Mouse (Mus musculus) kidney, embryonic 14.5 days (tissue): ENCODE measurements around the gene Dyrk2. TPM values are rescaled to one million over a fixed set of nuclear protein-coding genes. Genes with fewer than 3 reads are reported as not detected.

Experiments
- ATAC-seq: fragments of 200-750 bp; cut with Nextera tagmentation; 2 replicates; pipeline ENCODE4 v1.8.0; 2017; ENCODE audit warnings: moderate number of reproducible peaks, mild to moderate bottlenecking, moderate TSS enrichment, moderate library complexity; ENCODE audit not compliant: low FRiP score, low TSS enrichment
- H3K27ac ChIP-seq: fragments of 300-500 bp; sonication (generic); 2 replicates; pipeline ENCODE4 v1.5.1; 2014; ENCODE audit warnings: low read depth, mild to moderate bottlenecking, low read length, moderate library complexity, mixed read lengths
- H3K27me3 ChIP-seq: fragments of 300-500 bp; sonication (generic); 2 replicates; pipeline ENCODE4 v1.6.1; 2014; ENCODE audit warnings: mild to moderate bottlenecking, low read length; ENCODE audit not compliant: control insufficient read depth, insufficient read depth
- H3K36me3 ChIP-seq: fragments of 300-500 bp; sonication (generic); 2 replicates; pipeline ENCODE4 v1.6.1; 2014; ENCODE audit warnings: low read length, mixed read lengths; ENCODE audit not compliant: control insufficient read depth, insufficient read depth
- H3K4me1 ChIP-seq: fragments of 300-500 bp; sonication (generic); 2 replicates; pipeline ENCODE4 v1.6.1; 2014; ENCODE audit warnings: low read length, mixed read lengths; ENCODE audit not compliant: control insufficient read depth, insufficient read depth
- H3K4me2 ChIP-seq: fragments of 300-500 bp; sonication (generic); replicated peaks from 2 replicates; pipeline ENCODE4 v1.6.1; 2014; ENCODE audit warnings: low read depth, mild to moderate bottlenecking, low read length
- H3K4me3 ChIP-seq: fragments of 300-500 bp; sonication (generic); 2 replicates; pipeline ENCODE4 v1.5.1; 2014; ENCODE audit warnings: mild to moderate bottlenecking, low read length
- H3K9ac ChIP-seq: fragments of 300-500 bp; sonication (generic); 2 replicates; pipeline ENCODE4 v1.6.1; 2014; ENCODE audit warnings: low read depth, mild to moderate bottlenecking, low read length, moderate library complexity
- H3K9me3 ChIP-seq: fragments of 300-500 bp; sonication (generic); 2 replicates; pipeline ENCODE4 v1.6.1; 2016; ENCODE audit warnings: low read length; ENCODE audit not compliant: control insufficient read depth
- WGBS: fragments of 180-500 bp; shearing (Covaris S2); extraction: QIAGEN DNeasy Blood & Tissue Kit; methylation state at CpG from one replicate; pipeline ENCODE4 v1.1.7; 2014; 5-methylcytosine and 5-hydroxymethylcytosine counted together
- polyA plus RNA-seq: library from polyadenylated mRNA; unstranded; fragments of >200 nt; fragmentation: Nextera tagmentation; extraction: Ambion mirVana; gene quantifications from 2 replicates; pipeline ENCODE4 v1.2.1, GENCODE M21; 2014

The Dyrk2 gene
- polyA plus RNA-seq, 1 experiment from 2014 or later: 12.3 TPM

- Histone ChIP-seq H3K27me3 (no peaks in the 10 kb centered on the region), H3K4me1 (no peaks in the 10 kb centered on the region), H3K4me3 (no peak overlapping the region), H3K27ac (no peak overlapping the region), H3K9ac (no peak overlapping the region), H3K9me3 (peaks cover 2% of the 10 kb centered on the region; the same call in 1 of the 2 replicates), H3K4me2 (no peak overlapping the region), H3K36me3 (peaks cover 25% of the 10 kb centered on the region)
- WGBS: 93% methylated on average over 9 of the region's 9 CpGs
- ATAC-seq: no peak
Observed at GRCm38 (mm10) chr10:118854641-118855040, 15.4 kb downstream of the Dyrk2 start.

- no peak for ATAC-seq
- Histone ChIP-seq H3K4me3 (no peak overlapping the region), H3K27me3 (no peaks in the 10 kb centered on the region), H3K36me3 (peaks cover 10% of the 10 kb centered on the region), H3K4me2 (no peak overlapping the region), H3K9me3 (no peaks in the 10 kb centered on the region), H3K4me1 (peaks cover under 1% of the 10 kb centered on the region; the same call in 1 of the 2 replicates), H3K9ac (no peak overlapping the region), H3K27ac (no peak overlapping the region)
- 91% methylated on average over 16 of the region's 16 CpGs for WGBS
Observed at GRCm38 (mm10) chr10:118852554-118852953, 17.5 kb downstream of the Dyrk2 start.

GRCm38 (mm10) chr10:118848501-118848900, 21.5 kb downstream of the Dyrk2 start:
- no peaks in the 10 kb centered on the region for H3K9me3 ChIP-seq
- H3K27ac ChIP-seq: no peak overlapping the region
- ATAC-seq: no peak
- no peaks in the 10 kb centered on the region for H3K27me3 ChIP-seq
- 75% methylated on average over 4 of the region's 4 CpGs for WGBS
- H3K36me3 ChIP-seq: no peaks in the 10 kb centered on the region
- H3K9ac ChIP-seq: no peak overlapping the region
- H3K4me2 ChIP-seq: no peak overlapping the region
- H3K4me3 ChIP-seq: no peak overlapping the region
- H3K4me1 ChIP-seq: peaks cover 9% of the 10 kb centered on the region; the same call in 1 of the 2 replicates

- no peak overlapping the region for H3K27ac ChIP-seq
- 26% methylated on average over 10 of the region's 10 CpGs for WGBS
- H3K36me3 ChIP-seq: no peaks in the 10 kb centered on the region
- H3K27me3 ChIP-seq: no peaks in the 10 kb centered on the region
- H3K9ac ChIP-seq: no peak overlapping the region
- H3K9me3 ChIP-seq: no peaks in the 10 kb centered on the region
- H3K4me1 ChIP-seq: peaks cover 9% of the 10 kb centered on the region; the same call in 1 of the 2 replicates
- H3K4me3 ChIP-seq: no peak overlapping the region
- ATAC-seq: no peak; the same call in 1 of the 2 replicates
- no peak overlapping the region for H3K4me2 ChIP-seq
Observed at GRCm38 (mm10) chr10:118846991-118847545, 22.9 kb downstream of the Dyrk2 start.

DNA sequence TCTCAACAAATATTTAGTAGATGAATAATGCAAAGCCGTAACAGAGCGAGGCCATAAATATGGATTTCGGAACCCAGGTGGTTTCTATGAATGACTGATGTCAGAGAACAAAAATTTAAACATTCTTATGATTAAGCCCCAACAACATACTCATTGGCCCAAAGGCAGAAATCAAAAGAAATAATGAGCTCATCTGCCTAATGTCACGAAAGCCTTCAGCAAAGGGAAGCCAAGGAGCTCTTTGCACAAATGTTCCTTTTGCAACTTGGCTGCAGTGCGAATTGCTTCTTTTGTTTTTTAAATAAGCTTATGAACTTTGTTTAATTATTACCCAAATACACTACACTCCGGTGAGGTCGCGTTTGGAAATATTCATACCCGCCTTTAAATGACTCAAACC, 29.4 kb downstream of the Dyrk2 start:
- no peaks in the 10 kb centered on the region for H3K9me3 ChIP-seq
- ATAC-seq: no peak
- no peaks in the 10 kb centered on the region for H3K36me3 ChIP-seq
- no peak overlapping the region for H3K27ac ChIP-seq
- H3K4me1 ChIP-seq: no peaks in the 10 kb centered on the region
- 92% methylated on average over 9 of the region's 9 CpGs for WGBS
- H3K9ac ChIP-seq: no peak overlapping the region
- no peak overlapping the region for H3K4me3 ChIP-seq
- no peaks in the 10 kb centered on the region for H3K27me3 ChIP-seq
- H3K4me2 ChIP-seq: no peak overlapping the region

DNA sequence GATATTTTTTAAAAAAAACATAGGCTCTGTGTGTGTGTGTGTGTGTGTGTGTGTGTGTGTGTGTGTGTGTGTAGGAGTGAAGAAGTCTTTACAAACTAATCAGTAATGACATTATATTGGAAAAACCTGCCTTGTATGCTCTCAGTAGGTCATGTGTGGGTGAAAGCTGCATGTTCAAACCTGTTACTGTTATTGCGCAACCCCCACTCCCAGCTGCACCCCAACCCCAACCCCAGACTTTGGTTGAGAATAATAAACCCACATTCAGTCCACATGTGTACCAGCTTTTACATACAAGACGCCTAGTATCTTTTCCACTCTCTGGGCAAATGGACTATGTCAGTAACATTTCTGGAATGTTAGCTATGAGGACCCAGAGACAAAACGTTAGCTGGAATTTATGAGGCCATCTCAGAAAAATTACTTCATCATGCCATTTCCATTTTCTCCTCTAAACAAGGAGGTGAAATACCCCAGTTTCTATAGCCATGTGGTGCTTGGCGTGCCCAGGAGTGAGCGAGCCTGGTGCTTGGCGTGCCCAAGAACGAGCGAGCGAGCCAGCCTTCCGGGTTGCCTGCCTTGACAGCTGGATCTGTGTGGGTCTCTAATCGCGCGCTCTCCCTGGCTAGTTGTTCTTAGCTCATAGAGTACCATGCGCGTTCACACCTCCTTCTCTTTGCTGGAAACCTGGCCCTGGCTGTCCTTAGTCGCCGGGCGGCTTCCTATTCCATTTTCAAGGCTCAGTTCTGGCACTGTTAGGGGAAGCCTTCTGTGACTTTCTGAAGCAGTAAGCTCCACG, 30.5 kb downstream of the Dyrk2 start:
- H3K27ac ChIP-seq: no peak overlapping the region
- no peak overlapping the region for H3K4me3 ChIP-seq
- H3K36me3 ChIP-seq: no peaks in the 10 kb centered on the region
- no peak for ATAC-seq
- no peaks in the 10 kb centered on the region for H3K4me1 ChIP-seq
- H3K27me3 ChIP-seq: no peaks in the 10 kb centered on the region
- H3K4me2 ChIP-seq: no peak overlapping the region
- H3K9ac ChIP-seq: no peak overlapping the region
- no peaks in the 10 kb centered on the region for H3K9me3 ChIP-seq
- 92% methylated on average over 19 of the region's 19 CpGs for WGBS

- H3K4me2 ChIP-seq: no peak overlapping the region
- ATAC-seq: no peak
- no peak overlapping the region for H3K4me3 ChIP-seq
- no peaks in the 10 kb centered on the region for H3K36me3 ChIP-seq
- H3K4me1 ChIP-seq: no peaks in the 10 kb centered on the region
- no peak overlapping the region for H3K9ac ChIP-seq
- no peak overlapping the region for H3K27ac ChIP-seq
- 52% methylated on average over 8 of the region's 8 CpGs for whole genome bisulfite sequencing
- no peaks in the 10 kb centered on the region for H3K27me3 ChIP-seq
- no peaks in the 10 kb centered on the region for H3K9me3 ChIP-seq
Observed at GRCm38 (mm10) chr10:118837636-118838035, 32.4 kb downstream of the Dyrk2 start.

DNA sequence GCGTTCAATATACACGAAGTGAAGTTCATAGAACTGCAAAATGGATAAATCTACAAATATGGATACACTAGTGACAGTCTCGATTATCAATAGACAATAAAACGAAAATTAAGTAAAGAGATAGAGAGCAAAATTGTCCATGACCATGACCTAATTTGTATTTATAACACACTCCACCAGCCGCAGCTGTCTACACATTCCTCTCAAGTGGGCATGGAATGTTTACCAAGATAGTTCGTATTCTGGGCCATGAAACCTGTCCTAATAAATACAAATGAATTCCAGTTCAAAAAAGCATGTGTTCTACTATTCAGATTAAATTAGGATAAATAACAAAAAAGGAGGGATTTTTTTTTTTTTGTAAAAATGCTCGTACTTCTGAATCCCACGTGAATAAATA, 38.8 kb downstream of the Dyrk2 start:
- no peak for ATAC-seq
- H3K4me2 ChIP-seq: no peak overlapping the region
- H3K27me3 ChIP-seq: no peaks in the 10 kb centered on the region
- H3K4me3 ChIP-seq: no peak overlapping the region
- no peak overlapping the region for H3K9ac ChIP-seq
- H3K9me3 ChIP-seq: no peaks in the 10 kb centered on the region
- no peaks in the 10 kb centered on the region for H3K4me1 ChIP-seq
- 82% methylated on average over 8 of the region's 8 CpGs for WGBS
- no peak overlapping the region for H3K27ac ChIP-seq
- H3K36me3 ChIP-seq: no peaks in the 10 kb centered on the region

- no peaks in the 10 kb centered on the region for H3K36me3 ChIP-seq
- WGBS: 80% methylated on average over 2 of the region's 2 CpGs
Observed at GRCm38 (mm10) chr10:118829641-118830040, 40.4 kb downstream of the Dyrk2 start.

More at GRCm38 (mm10) chr10:118829641-118830040, 40.4 kb downstream of the Dyrk2 start:
- no peak for ATAC-seq
- H3K27me3 ChIP-seq: no peaks in the 10 kb centered on the region
- no peaks in the 10 kb centered on the region for H3K4me1 ChIP-seq
- no peak overlapping the region for H3K9ac ChIP-seq
- H3K27ac ChIP-seq: no peak overlapping the region
- H3K4me3 ChIP-seq: no peak overlapping the region
- H3K9me3 ChIP-seq: no peaks in the 10 kb centered on the region
- no peak overlapping the region for H3K4me2 ChIP-seq
